8 mouse cellular contexts compared by ENCODE assay signal in the genomic region with DNA sequence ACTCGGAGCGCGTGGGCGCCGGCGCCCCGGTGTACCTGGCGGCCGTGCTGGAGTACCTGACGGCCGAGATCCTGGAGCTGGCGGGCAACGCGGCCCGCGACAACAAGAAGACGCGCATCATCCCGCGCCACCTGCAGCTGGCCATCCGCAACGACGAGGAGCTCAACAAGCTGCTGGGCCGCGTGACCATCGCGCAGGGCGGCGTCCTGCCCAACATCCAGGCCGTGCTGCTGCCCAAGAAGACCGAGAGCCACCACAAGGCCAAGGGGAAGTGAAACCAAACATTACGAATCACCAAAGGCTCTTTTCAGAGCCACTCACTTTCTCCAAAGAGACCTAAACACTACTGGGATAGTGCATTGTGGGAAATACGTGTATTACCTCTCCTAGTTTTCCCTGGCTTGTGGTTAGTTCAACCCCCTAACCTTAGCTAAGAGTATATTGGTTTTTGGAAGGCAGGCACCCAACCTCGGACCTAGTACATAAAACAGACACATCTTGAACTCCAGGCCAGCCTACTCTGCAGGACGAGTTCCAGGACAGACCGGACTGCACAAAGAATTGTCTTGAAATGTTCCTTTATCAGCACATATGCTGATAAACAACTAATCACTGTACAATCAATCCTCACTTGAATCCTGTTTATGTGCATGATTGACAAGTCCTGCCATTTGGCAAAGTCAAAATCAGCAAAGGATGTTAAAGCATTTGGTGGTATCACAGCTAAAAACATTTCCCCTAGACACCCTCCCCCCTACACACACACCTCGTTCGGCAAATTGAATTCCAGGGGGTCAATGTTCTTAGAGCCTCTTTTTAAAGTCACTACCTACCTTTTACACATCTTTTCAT. TPM values are rescaled to one million over a fixed set of nuclear protein-coding genes. Genes with fewer than 3 reads are reported as not detected.
A peak's percentile ranks its signal among the peaks of the same experiment; 100 is the strongest.
DNase-seq lines count a peak whose midpoint lies in the region; ATAC-seq and TF ChIP-seq lines count a peak whose summit lies in the region.
"Not testable (repeated sequence)": the region's sequence is repeated elsewhere in the genome, so short reads cannot be mapped to it uniquely, and the experiment has no call there.

No protein-coding gene starts in this region.

- not testable (repeated sequence) for H3K36me3 ChIP-seq in erythroblast, embryonic 14.5 days (ENCODE audit: control insufficient read depth); heart, embryonic 14.5 days (ENCODE audit: control insufficient read depth, insufficient read depth, low read length); liver, embryonic 15.5 days (replicated peaks); midbrain, postnatal 0 days (ENCODE audit: insufficient read depth, low read length); stomach, embryonic 14.5 days (ENCODE audit: control insufficient read depth, insufficient read depth, low read length)

- H3K9ac ChIP-seq in heart, embryonic 14.5 days (ENCODE audit: low read length), result peak overlapping the region; percentile 74
- peak overlapping the region; percentile 75 for H3K9ac ChIP-seq in liver, embryonic 15.5 days
- peak overlapping the region; percentile 50; the same call in 1 of the 2 replicates for H3K9ac ChIP-seq in midbrain, postnatal 0 days (replicated peaks; ENCODE audit: low read length, poor library complexity, severe bottlenecking)
- peak overlapping the region; percentile 60 for H3K9ac ChIP-seq in stomach, embryonic 14.5 days (replicated peaks; ENCODE audit: low read depth, low read length)

- DNase-seq in CD4-positive helper T cell, adult 2 months (ENCODE audit: low read depth, low spot score), result peak; percentile 60
- peak; percentile 32 for DNase-seq in brain, adult 2 months (ENCODE audit: low read depth, low spot score)
- DNase-seq in kidney, adult 9 months, result peak; percentile 31
- DNase-seq in midbrain, postnatal 0 days (ENCODE audit: low spot score), result not testable (repeated sequence)

- not testable (repeated sequence) for H3K9me3 ChIP-seq in erythroblast, embryonic 14.5 days (ENCODE audit: control insufficient read depth, low read length); heart, embryonic 14.5 days (ENCODE audit: control insufficient read depth, low read length); liver, embryonic 15.5 days (replicated peaks); midbrain, postnatal 0 days (ENCODE audit: low read length); stomach, embryonic 14.5 days (ENCODE audit: control insufficient read depth, low read depth, low read length)

- peak overlapping the region; percentile 71 for H3K4me3 ChIP-seq in erythroblast, embryonic 14.5 days (replicated peaks)
- peak overlapping the region; percentile 37 to 43 for H3K4me3 ChIP-seq in heart, embryonic 14.5 days (ENCODE audit: control insufficient read depth in 1 of 2, insufficient read depth in 1 of 2, low read depth in 1 of 2, low read length in 2 of 2)
- H3K4me3 ChIP-seq in liver, embryonic 15.5 days (replicated peaks), result peak overlapping the region; percentile 62
- peak overlapping the region; percentile 38 for H3K4me3 ChIP-seq in midbrain, postnatal 0 days (ENCODE audit: low read depth, low read length)
- H3K4me3 ChIP-seq in stomach, embryonic 14.5 days (ENCODE audit: low read depth, low read length), result peak overlapping the region; percentile 41

- peak overlapping the region; percentile 74 for H3K4me2 ChIP-seq in heart, embryonic 14.5 days (ENCODE audit: low read length)
- peak overlapping the region; percentile 90 for H3K4me2 ChIP-seq in liver, embryonic 15.5 days
- peak overlapping the region; percentile 73 for H3K4me2 ChIP-seq in midbrain, postnatal 0 days (ENCODE audit: low read depth, low read length, poor library complexity, severe bottlenecking)
- H3K4me2 ChIP-seq in stomach, embryonic 14.5 days (replicated peaks; ENCODE audit: low read depth, low read length), result peak overlapping the region; percentile 84

- not testable (repeated sequence) for H3K27me3 ChIP-seq in erythroblast, embryonic 14.5 days (ENCODE audit: control insufficient read depth); heart, embryonic 14.5 days (ENCODE audit: control insufficient read depth, insufficient read depth, low read length); liver, embryonic 15.5 days; midbrain, postnatal 0 days (ENCODE audit: insufficient read depth, low read length); stomach, embryonic 14.5 days (ENCODE audit: control insufficient read depth, insufficient read depth, low read length)

- TF ChIP-seq CTCF in midbrain, postnatal 0 days (IDR thresholded peaks at IDR 0.05), result not testable (repeated sequence)

- peaks cover 60% of the 10 kb centered on the region for H3K4me1 ChIP-seq in erythroblast, embryonic 14.5 days (ENCODE audit: control insufficient read depth)
- H3K4me1 ChIP-seq in heart, embryonic 14.5 days (ENCODE audit: control insufficient read depth in 2 of 2, insufficient read depth in 2 of 2, low read length in 2 of 2), result peaks cover 5 to 23% of the 10 kb centered on the region in 2 experiments
- H3K4me1 ChIP-seq in liver, embryonic 15.5 days (replicated peaks), result peaks cover 56% of the 10 kb centered on the region
- not testable (repeated sequence) for H3K4me1 ChIP-seq in midbrain, postnatal 0 days (ENCODE audit: insufficient read depth, low read length)
- peaks cover 20% of the 10 kb centered on the region; the same call in 1 of the 2 replicates for H3K4me1 ChIP-seq in stomach, embryonic 14.5 days (ENCODE audit: control insufficient read depth, insufficient read depth, low read length)

- WGBS in heart, embryonic 14.5 days, result under 1% methylated on average over 9 of the region's 38 CpGs
- WGBS in liver, embryonic 15.5 days (ENCODE audit: insufficient replicate concordance), result under 1% methylated on average over 12 of the region's 38 CpGs
- WGBS in midbrain, postnatal 0 days, result under 1% methylated on average over 10 of the region's 38 CpGs
- WGBS in stomach, embryonic 14.5 days, result under 1% methylated on average over 8 of the region's 38 CpGs

- H3K27ac ChIP-seq in heart, embryonic 14.5 days (replicated peaks in 1 of 2; ENCODE audit: control insufficient read depth in 1 of 2, insufficient read depth in 1 of 2, low read depth in 2 of 2, low read length in 2 of 2), result peak overlapping the region; percentile 81 to 92
- peak overlapping the region; percentile 95 for H3K27ac ChIP-seq in liver, embryonic 15.5 days (replicated peaks)
- peak overlapping the region; percentile 71 for H3K27ac ChIP-seq in midbrain, postnatal 0 days (ENCODE audit: low read depth, low read length)
- peak overlapping the region; percentile 95 for H3K27ac ChIP-seq in stomach, embryonic 14.5 days (ENCODE audit: low read length)

- not testable (repeated sequence) for ATAC-seq in heart, embryonic 14.5 days (ENCODE audit: insufficient number of reproducible peaks, insufficient read depth, low FRiP score, low read depth); stomach, embryonic 14.5 days (ENCODE audit: insufficient number of reproducible peaks, insufficient read depth, low FRiP score, low read depth)
- ATAC-seq in liver, embryonic 15.5 days (ENCODE audit: insufficient read depth), result peak; percentile 7
- ATAC-seq in midbrain, postnatal 0 days (ENCODE audit: low FRiP score), result peak; percentile 50

RNA-seq across cellular contexts. Expression of gene Hist1h2ai, which starts 0.5 kb away (rescaled TPM):
- 28.0 and 37.9 TPM in 2 replicates for polyA plus RNA-seq in erythroblast, embryonic 14.5 days (2012)
- 12.2 and 15.1 TPM in 2 replicates for polyA plus RNA-seq in heart, embryonic 14.5 days (2014; fragmentation: Nextera tagmentation; extraction: Ambion mirVana)
- 6.7 and 19.9 TPM in 2 replicates for polyA plus RNA-seq in liver, embryonic 15.5 days (2015; fragmentation: Nextera tagmentation; extraction: Ambion mirVana)
- 253 and 398 TPM in 2 replicates for total RNA-seq in midbrain, postnatal 0 days (2014; rRNA removed)
- 3.2 and 3.5 TPM in 2 replicates for polyA plus RNA-seq in midbrain, postnatal 0 days (2015; fragmentation: Nextera tagmentation; extraction: Ambion mirVana)
- 8.8 and 36.0 TPM in 2 replicates for polyA plus RNA-seq in stomach, embryonic 14.5 days (2014; fragmentation: Nextera tagmentation; extraction: Ambion mirVana)

RNA-seq across cellular contexts. Expression of gene Hist1h3h, which starts 0.7 kb away (rescaled TPM):
- polyA plus RNA-seq in erythroblast, embryonic 14.5 days (2012), result 27.8 and 67.4 TPM in 2 replicates
- 2.4 and 4.4 TPM in 2 replicates for polyA plus RNA-seq in heart, embryonic 14.5 days (2014; fragmentation: Nextera tagmentation; extraction: Ambion mirVana)
- polyA plus RNA-seq in liver, embryonic 15.5 days (2015; fragmentation: Nextera tagmentation; extraction: Ambion mirVana), result 4.3 and 10.4 TPM in 2 replicates
- total RNA-seq in midbrain, postnatal 0 days (2014; rRNA removed), result 258 and 532 TPM in 2 replicates
- polyA plus RNA-seq in midbrain, postnatal 0 days (2015; fragmentation: Nextera tagmentation; extraction: Ambion mirVana), result 2.0 TPM in 1 of 2 replicates, not detected in the other
- 9.0 and 13.1 TPM in 2 replicates for polyA plus RNA-seq in stomach, embryonic 14.5 days (2014; fragmentation: Nextera tagmentation; extraction: Ambion mirVana)

RNA-seq across cellular contexts. Expression of gene Hist1h2bl, which starts 0.8 kb away (rescaled TPM):
- polyA plus RNA-seq in erythroblast, embryonic 14.5 days (2012), result 2.0 and 7.9 TPM in 2 replicates
- 1.2 and 1.4 TPM in 2 replicates for polyA plus RNA-seq in heart, embryonic 14.5 days (2014; fragmentation: Nextera tagmentation; extraction: Ambion mirVana)
- 3.2 and 3.4 TPM in 2 replicates for polyA plus RNA-seq in liver, embryonic 15.5 days (2015; fragmentation: Nextera tagmentation; extraction: Ambion mirVana)
- 87.0 and 175 TPM in 2 replicates for total RNA-seq in midbrain, postnatal 0 days (2014; rRNA removed)
- polyA plus RNA-seq in midbrain, postnatal 0 days (2015; fragmentation: Nextera tagmentation; extraction: Ambion mirVana), result not detected in 2 replicates
- 3.7 and 4.3 TPM in 2 replicates for polyA plus RNA-seq in stomach, embryonic 14.5 days (2014; fragmentation: Nextera tagmentation; extraction: Ambion mirVana)

RNA-seq across cellular contexts. Expression of gene Hist1h2bm, which starts 5.1 kb away (rescaled TPM):
- 1.8 and 3.9 TPM in 2 replicates for polyA plus RNA-seq in erythroblast, embryonic 14.5 days (2012)
- 1.00 TPM in 2 replicates for polyA plus RNA-seq in heart, embryonic 14.5 days (2014; fragmentation: Nextera tagmentation; extraction: Ambion mirVana)
- polyA plus RNA-seq in liver, embryonic 15.5 days (2015; fragmentation: Nextera tagmentation; extraction: Ambion mirVana), result 7.6 and 8.8 TPM in 2 replicates
- total RNA-seq in midbrain, postnatal 0 days (2014; rRNA removed), result 201 and 468 TPM in 2 replicates
- polyA plus RNA-seq in midbrain, postnatal 0 days (2015; fragmentation: Nextera tagmentation; extraction: Ambion mirVana), result 0.39 and 0.51 TPM in 2 replicates
- 3.1 TPM in 2 replicates for polyA plus RNA-seq in stomach, embryonic 14.5 days (2014; fragmentation: Nextera tagmentation; extraction: Ambion mirVana)

RNA-seq across cellular contexts. Expression of gene Hist1h4j, which starts 18.1 kb away (rescaled TPM):
- polyA plus RNA-seq in erythroblast, embryonic 14.5 days (2012), result 1.3 and 2.7 TPM in 2 replicates
- polyA plus RNA-seq in heart, embryonic 14.5 days (2014; fragmentation: Nextera tagmentation; extraction: Ambion mirVana), result 0.50 and 0.58 TPM in 2 replicates
- polyA plus RNA-seq in liver, embryonic 15.5 days (2015; fragmentation: Nextera tagmentation; extraction: Ambion mirVana), result 0.86 and 0.88 TPM in 2 replicates
- total RNA-seq in midbrain, postnatal 0 days (2014; rRNA removed), result 304 and 479 TPM in 2 replicates
- 0.32 TPM in 1 of 2 replicates, not detected in the other for polyA plus RNA-seq in midbrain, postnatal 0 days (2015; fragmentation: Nextera tagmentation; extraction: Ambion mirVana)
- 4.1 and 4.5 TPM in 2 replicates for polyA plus RNA-seq in stomach, embryonic 14.5 days (2014; fragmentation: Nextera tagmentation; extraction: Ambion mirVana)
